Mouse (Mus musculus): ENCODE measurements around the gene Pglyrp1. TPM values are rescaled to one million over a fixed set of nuclear protein-coding genes. Genes with fewer than 3 reads are reported as not detected.

Pglyrp1 gene
- polyA plus RNA-seq, 1 experiment from 2014 or later, result 110 TPM

DNA sequence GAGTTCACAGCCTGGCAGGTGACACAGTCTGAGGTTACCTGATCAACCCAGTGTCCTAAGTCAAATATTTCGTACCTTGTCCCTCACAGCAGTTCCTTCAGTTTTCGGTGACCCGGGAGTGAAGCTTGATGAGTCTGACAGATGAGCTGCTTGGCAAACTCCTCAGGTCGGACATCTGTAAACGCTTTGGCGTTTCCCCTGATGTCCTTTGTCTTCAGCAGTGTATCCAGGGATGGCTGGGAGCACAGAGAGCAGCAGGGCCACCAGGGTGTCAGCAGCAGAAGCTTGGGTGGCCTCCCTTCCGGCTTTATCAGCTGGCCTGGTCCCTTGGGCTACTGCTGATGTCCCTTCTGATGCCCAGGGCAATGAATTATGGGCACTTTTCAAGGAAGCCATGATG, 7.6 kb downstream of the Pglyrp1 start:
- Histone ChIP-seq H3K4me1 (replicated peaks; ENCODE audit: control insufficient read depth, insufficient read depth) (no peaks in the 10 kb centered on the region), H3K27me3 (ENCODE audit: control insufficient read depth, insufficient read depth, low read length) (no peaks in the 10 kb centered on the region), H3K27ac (replicated peaks) (no peak overlapping the region), H3K4me3 (ENCODE audit: low read depth, low read length) (no peak overlapping the region), H3K9ac (ENCODE audit: low read length) (no peak overlapping the region), H3K4me2 (replicated peaks; ENCODE audit: low read depth) (no peak overlapping the region), H3K9me3 (ENCODE audit: control insufficient read depth, low read length) (no peaks in the 10 kb centered on the region), H3K36me3 (ENCODE audit: control insufficient read depth, insufficient read depth, low read length) (no peaks in the 10 kb centered on the region)
- WGBS, result 54% methylated on average over 7 of the region's 7 CpGs
- DNase-seq (ENCODE audit: low spot score) (no peak), ATAC-seq (ENCODE audit: low FRiP score, low TSS enrichment) (no peak)
- no peak for TF ChIP-seq CTCF (IDR thresholded peaks at IDR 0.05; ENCODE audit: low read depth)
- no peak for TF ChIP-seq EP300 (optimal IDR thresholded peaks at IDR 0.05)

DNA sequence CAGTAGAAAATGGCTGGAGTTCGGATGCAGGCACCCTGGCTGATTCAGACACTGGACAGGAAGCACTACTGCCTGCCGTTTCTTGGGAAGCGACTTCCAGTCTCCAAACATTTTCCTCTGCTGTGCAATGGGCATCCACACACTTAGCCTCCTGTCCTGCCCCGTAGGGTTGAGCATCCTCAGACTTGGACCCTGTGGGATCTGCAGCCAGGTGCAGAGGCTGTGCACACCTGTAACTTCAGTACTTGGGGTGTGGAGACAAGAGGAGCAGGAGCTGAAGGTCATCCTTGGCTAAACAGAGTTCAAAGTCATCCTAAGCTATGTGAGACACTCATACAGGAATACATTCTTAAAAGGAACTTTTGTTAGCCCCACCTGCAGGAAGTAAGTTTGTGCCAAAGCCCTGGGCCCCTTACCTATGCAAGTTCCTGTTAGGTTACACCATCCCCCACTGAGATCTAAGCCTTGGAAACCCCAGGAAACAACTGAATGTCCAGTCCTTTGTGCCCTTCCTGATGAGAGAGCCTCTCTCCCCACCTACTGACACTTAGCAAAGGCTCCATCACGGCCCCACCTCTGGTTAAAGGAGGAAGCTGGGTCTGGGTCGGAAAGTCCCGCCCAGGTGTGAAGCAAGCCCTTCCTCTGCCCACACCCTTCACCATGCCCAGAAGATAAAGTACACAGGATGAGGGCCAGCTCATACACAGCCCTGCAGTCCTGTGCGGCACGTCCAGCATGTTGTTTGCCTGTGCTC, 13.0 kb downstream of the Pglyrp1 start:
- Histone ChIP-seq H3K27ac (replicated peaks) (peak overlapping the region; percentile 74), H3K9ac (ENCODE audit: low read length) (peak overlapping the region; percentile 41; the same call in 1 of the 2 replicates), H3K4me2 (replicated peaks; ENCODE audit: low read depth) (peak overlapping the region; percentile 31), H3K4me3 (ENCODE audit: low read depth, low read length) (no peak overlapping the region; the same call in 1 of the 2 replicates), H3K27me3 (ENCODE audit: control insufficient read depth, insufficient read depth, low read length) (no peaks in the 10 kb centered on the region), H3K36me3 (ENCODE audit: control insufficient read depth, insufficient read depth, low read length) (no peaks in the 10 kb centered on the region), H3K4me1 (replicated peaks; ENCODE audit: control insufficient read depth, insufficient read depth) (no peaks in the 10 kb centered on the region), H3K9me3 (ENCODE audit: control insufficient read depth, low read length) (no peaks in the 10 kb centered on the region)
- ATAC-seq (ENCODE audit: low FRiP score, low TSS enrichment) (peak; percentile 86), DNase-seq (ENCODE audit: low spot score) (peak; percentile 55)
- 41% methylated on average over 9 of the region's 9 CpGs for WGBS
- TF ChIP-seq CTCF (IDR thresholded peaks at IDR 0.05; ENCODE audit: low read depth), result no peak
- TF ChIP-seq EP300 (optimal IDR thresholded peaks at IDR 0.05), result no peak

DNA sequence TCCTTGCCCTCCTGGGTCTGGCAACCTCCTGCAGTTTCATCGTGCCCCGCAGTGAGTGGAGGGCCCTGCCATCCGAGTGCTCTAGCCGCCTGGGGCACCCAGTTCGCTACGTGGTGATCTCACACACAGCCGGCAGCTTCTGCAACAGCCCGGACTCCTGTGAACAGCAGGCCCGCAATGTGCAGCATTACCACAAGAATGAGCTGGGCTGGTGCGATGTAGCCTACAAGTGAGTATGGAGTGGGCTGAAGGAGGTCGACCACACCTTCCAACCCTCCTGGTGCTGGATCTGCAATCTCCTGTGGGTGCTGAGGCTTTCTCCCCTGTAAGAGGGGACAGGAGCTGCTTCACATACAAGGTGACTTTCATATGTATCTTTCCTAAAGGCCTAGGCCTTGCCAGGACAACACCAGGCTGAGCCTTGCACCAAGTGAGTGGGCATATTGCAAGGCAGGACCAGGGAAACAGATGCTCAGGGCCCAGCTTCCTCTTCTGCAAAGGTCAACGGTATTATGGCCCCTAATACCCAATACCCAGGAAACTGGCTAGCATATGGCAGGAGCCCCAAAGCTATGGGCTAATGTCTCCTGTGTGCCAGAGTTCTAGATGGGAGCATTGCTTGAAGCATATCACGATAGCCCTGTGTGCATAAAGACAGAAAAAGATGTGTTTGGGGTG, 13.8 kb downstream of the Pglyrp1 start:
- H3K4me1 ChIP-seq (replicated peaks; ENCODE audit: control insufficient read depth, insufficient read depth), result no peaks in the 10 kb centered on the region
- TF ChIP-seq EP300 (optimal IDR thresholded peaks at IDR 0.05) (no peak), CTCF (IDR thresholded peaks at IDR 0.05; ENCODE audit: low read depth) (no peak)
- H3K9me3 ChIP-seq (ENCODE audit: control insufficient read depth, low read length), result no peaks in the 10 kb centered on the region
- peak overlapping the region; percentile 31 for H3K4me2 ChIP-seq (replicated peaks; ENCODE audit: low read depth)
- H3K27ac ChIP-seq (replicated peaks), result peak overlapping the region; percentile 74
- H3K4me3 ChIP-seq (ENCODE audit: low read depth, low read length), result no peak overlapping the region; the same call in 1 of the 2 replicates
- H3K36me3 ChIP-seq (ENCODE audit: control insufficient read depth, insufficient read depth, low read length), result no peaks in the 10 kb centered on the region
- 43% methylated on average over 13 of the region's 13 CpGs for WGBS
- ATAC-seq (ENCODE audit: low FRiP score, low TSS enrichment), result peak; percentile 43; the same call in 1 of the 2 replicates
- peak; percentile 46 for DNase-seq (ENCODE audit: low spot score)
- peak overlapping the region; percentile 41; the same call in 1 of the 2 replicates for H3K9ac ChIP-seq (ENCODE audit: low read length)
- no peaks in the 10 kb centered on the region for H3K27me3 ChIP-seq (ENCODE audit: control insufficient read depth, insufficient read depth, low read length)

DNA sequence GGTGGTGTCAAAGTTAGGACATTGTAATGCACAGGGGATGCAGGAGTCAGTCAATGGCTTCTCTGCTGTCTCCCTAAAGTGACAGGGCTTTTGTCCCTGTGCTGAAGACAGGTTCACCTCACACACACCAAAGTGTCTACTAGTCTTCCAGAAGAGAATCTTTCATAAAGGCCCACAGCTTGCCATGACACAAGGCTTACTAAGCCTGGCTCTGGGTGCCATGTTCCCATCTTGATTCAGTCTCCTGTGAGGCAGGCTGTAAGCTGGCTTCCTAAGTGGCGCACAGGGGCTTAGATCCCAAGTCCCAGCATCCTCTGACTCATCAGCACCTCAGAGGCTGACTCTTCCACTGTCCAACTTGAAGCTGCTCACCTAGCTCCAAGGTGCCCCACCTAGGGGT, 15.8 kb downstream of the Pglyrp1 start:
- no peaks in the 10 kb centered on the region for H3K27me3 ChIP-seq (ENCODE audit: control insufficient read depth, insufficient read depth, low read length)
- no peak overlapping the region for H3K9ac ChIP-seq (ENCODE audit: low read length)
- no peak overlapping the region for H3K4me3 ChIP-seq (ENCODE audit: low read depth, low read length)
- no peaks in the 10 kb centered on the region for H3K9me3 ChIP-seq (ENCODE audit: control insufficient read depth, low read length)
- DNase-seq (ENCODE audit: low spot score), result no peak
- ATAC-seq (ENCODE audit: low FRiP score, low TSS enrichment), result no peak
- H3K36me3 ChIP-seq (ENCODE audit: control insufficient read depth, insufficient read depth, low read length), result no peaks in the 10 kb centered on the region
- no peaks in the 10 kb centered on the region for H3K4me1 ChIP-seq (replicated peaks; ENCODE audit: control insufficient read depth, insufficient read depth)
- H3K27ac ChIP-seq (replicated peaks), result no peak overlapping the region
- 95% methylated on average over 1 of the region's 1 CpGs for WGBS
- no peak for TF ChIP-seq CTCF (IDR thresholded peaks at IDR 0.05; ENCODE audit: low read depth)
- no peak for TF ChIP-seq EP300 (optimal IDR thresholded peaks at IDR 0.05)
- no peak overlapping the region for H3K4me2 ChIP-seq (replicated peaks; ENCODE audit: low read depth)

DNA sequence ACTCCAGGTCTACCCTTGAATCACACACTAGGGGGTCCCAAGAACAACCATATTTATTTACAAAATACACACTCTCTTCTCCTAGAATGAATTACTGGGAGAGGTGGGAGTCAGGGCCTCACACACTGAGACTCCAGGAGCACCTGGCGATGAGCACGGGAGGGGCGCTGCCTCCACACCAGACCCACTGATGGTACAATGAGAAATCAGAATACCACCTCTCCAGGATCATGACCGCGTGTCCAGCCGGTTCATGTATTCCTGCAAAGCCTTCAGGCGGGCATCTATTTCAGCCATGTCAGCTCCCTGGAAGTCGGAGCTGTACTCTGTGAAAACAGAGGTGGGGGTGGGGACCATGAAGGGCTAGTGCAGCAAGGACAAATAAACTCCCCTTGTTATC, 19.7 kb downstream of the Pglyrp1 start:
- 94% methylated on average over 8 of the region's 8 CpGs for WGBS
- Histone ChIP-seq H3K4me3 (ENCODE audit: low read depth, low read length) (no peak overlapping the region), H3K27me3 (ENCODE audit: control insufficient read depth, insufficient read depth, low read length) (no peaks in the 10 kb centered on the region), H3K4me1 (replicated peaks; ENCODE audit: control insufficient read depth, insufficient read depth) (no peaks in the 10 kb centered on the region), H3K9me3 (ENCODE audit: control insufficient read depth, low read length) (no peaks in the 10 kb centered on the region), H3K27ac (replicated peaks) (no peak overlapping the region), H3K36me3 (ENCODE audit: control insufficient read depth, insufficient read depth, low read length) (no peaks in the 10 kb centered on the region), H3K4me2 (replicated peaks; ENCODE audit: low read depth) (no peak overlapping the region), H3K9ac (ENCODE audit: low read length) (no peak overlapping the region)
- no peak for ATAC-seq (ENCODE audit: low FRiP score, low TSS enrichment)
- no peak for DNase-seq (ENCODE audit: low spot score)
- no peak for TF ChIP-seq EP300 (optimal IDR thresholded peaks at IDR 0.05)
